In genomic region chr17:87391242-87391641, GRCm38 (mm10) we compare ENCODE assay signal across 7 mouse cellular contexts. TPM values are rescaled to one million over a fixed set of nuclear protein-coding genes. Genes with fewer than 3 reads are reported as not detected.
A peak's percentile ranks its signal among the peaks of the same experiment; 100 is the strongest.
DNase-seq lines count a peak whose midpoint lies in the region; ATAC-seq and TF ChIP-seq lines count a peak whose summit lies in the region.

No protein-coding gene starts in this region.

- TF ChIP-seq POLR2A in heart, adult 2 months (IDR thresholded peaks at IDR 0.05; ENCODE audit: insufficient read depth, low read depth, low read length): peak; percentile 57

- H3K4me3 ChIP-seq in heart, adult 2 months: no peak overlapping the region
- H3K4me3 ChIP-seq in limb, embryonic 10.5 days: no peak overlapping the region

- H3K27ac ChIP-seq in heart, adult 2 months: peak overlapping the region; percentile 68
- H3K27ac ChIP-seq in limb, embryonic 10.5 days: peak overlapping the region; percentile 61

- peaks cover 5% of the 10 kb centered on the region for H3K4me1 ChIP-seq in heart, adult 2 months (ENCODE audit: control insufficient read depth, insufficient read depth, low read length)
- H3K4me1 ChIP-seq in limb, embryonic 10.5 days: peaks cover 16% of the 10 kb centered on the region

- no peaks in the 10 kb centered on the region for H3K79me2 ChIP-seq in heart, adult 2 months (replicated peaks; ENCODE audit: control insufficient read depth, insufficient read depth, low read length)

- H3K9ac ChIP-seq in heart, adult 2 months (ENCODE audit: low read depth, low read length): no peak overlapping the region

- WGBS in heart, adult 2 months: 40% methylated on average over 7 of the region's 7 CpGs
- 65% methylated on average over 7 of the region's 7 CpGs for WGBS in limb, embryonic 10.5 days

- peak; percentile 97 for TF ChIP-seq EP300 in heart, adult 2 months (IDR thresholded peaks at IDR 0.05; ENCODE audit: insufficient read depth, low read depth, low read length)

- intact Hi-C loops in heart, adult 2 months (cut with DNase I): loop anchor here (5.0 kb wide), 1 partner anchor 56 kb away; the partner anchor contains the start of gene Calm2
- intact Hi-C loops in left cerebral cortex, postnatal 4 days (cut with DNase I): no loop called here

- 0 out of 2 replicates have a peak, but pooled peaks have one; percentile 2 for TF ChIP-seq CTCF in heart, adult 2 months (IDR thresholded peaks at IDR 0.05)

- H3K9me3 ChIP-seq in limb, embryonic 10.5 days (replicated peaks): no peaks in the 10 kb centered on the region

- peak; percentile 20; the same call in 1 of the 2 replicates for ATAC-seq in common myeloid progenitor, adult 5-6 weeks (replicated peaks; ENCODE audit: low read depth, poor library complexity, severe bottlenecking)

- no peaks in the 10 kb centered on the region for H3K27me3 ChIP-seq in heart, adult 2 months (ENCODE audit: control insufficient read depth, insufficient read depth, low read length)
- no peaks in the 10 kb centered on the region for H3K27me3 ChIP-seq in limb, embryonic 10.5 days (ENCODE audit: low read depth, poor library complexity, severe bottlenecking)

- peak; percentile 72 for DNase-seq in layer of hippocampus, adult 11-12 months (ENCODE audit: low spot score)
- no peak for DNase-seq in layer of hippocampus, adult 9-10 months (ENCODE audit: low spot score)
- DNase-seq in heart, adult 2 months: peak; percentile 70 to 82
- peak; percentile 26 for DNase-seq in limb, embryonic 10.5 days (ENCODE audit: low spot score)
- no peak for DNase-seq in left cerebral cortex, postnatal 4 days
- DNase-seq in left cerebral cortex, adult 18-20 months (ENCODE audit: low spot score in 2 of 2): no peak

- no peaks in the 10 kb centered on the region for H3K36me3 ChIP-seq in heart, adult 2 months (ENCODE audit: control insufficient read depth, insufficient read depth, low read length)
- no peaks in the 10 kb centered on the region for H3K36me3 ChIP-seq in limb, embryonic 10.5 days

RNA-seq across cellular contexts. Expression of gene Stpg4, which starts 36.3 kb away (rescaled TPM):
- total RNA-seq in common myeloid progenitor, adult 5-6 weeks (2017): not detected in 2 replicates
- total RNA-seq in heart, adult 2 months (2021): not detected
- polyA plus RNA-seq in heart, adult 2 months (2012; rRNA removed): 0.27 TPM in 1 of 2 replicates, not detected in the other
- not detected in 2 replicates for polyA plus RNA-seq in limb, embryonic 10.5 days (2016; fragmentation: Nextera tagmentation; extraction: Ambion mirVana)
- not detected for total RNA-seq in left cerebral cortex, postnatal 4 days (2021)
- total RNA-seq in left cerebral cortex, adult 18-20 months (2021): not detected

RNA-seq across cellular contexts. Expression of gene Calm2, which starts 55.5 kb away (rescaled TPM):
- total RNA-seq in common myeloid progenitor, adult 5-6 weeks (2017): 1,176 and 1,253 TPM in 2 replicates
- total RNA-seq in heart, adult 2 months (2021): 100 to 1,000 TPM; 132 to 145 TPM
- 36.7 and 86.5 TPM in 2 replicates for polyA plus RNA-seq in heart, adult 2 months (2012; rRNA removed)
- polyA plus RNA-seq in limb, embryonic 10.5 days (2016; fragmentation: Nextera tagmentation; extraction: Ambion mirVana): 1,008 and 1,019 TPM in 2 replicates
- 1,000 to 10,000 TPM; 1,837 to 1,937 TPM for total RNA-seq in left cerebral cortex, postnatal 4 days (2021)
- 1,000 to 10,000 TPM; 2,255 to 2,273 TPM for total RNA-seq in left cerebral cortex, adult 18-20 months (2021)

Comparison
In these comparisons a context has a peak if more than half of its experiments do, and no peak if none do; other contexts are left out.
1. DNase-seq: peak in layer of hippocampus, adult 11-12 months (single experiment), heart, adult 2 months (2 of 2) and limb, embryonic 10.5 days (single experiment); none in layer of hippocampus, adult 9-10 months (single experiment), left cerebral cortex, postnatal 4 days (single experiment) and left cerebral cortex, adult 18-20 months (0 of 2).